Mouse (Mus musculus) olfactory bulb, adult 2 months (tissue): ENCODE measurements around the gene Rpl27. TPM values are rescaled to one million over a fixed set of nuclear protein-coding genes. Genes with fewer than 3 reads are reported as not detected.

ENCODE experiments used
- H3K27ac ChIP-seq: fragments of 200-500 bp; 2 replicates; pipeline ENCODE4 v1.5.1; 2012; ENCODE audit warnings: low read depth, low read length; ENCODE audit not compliant: insufficient read depth
- H3K4me1 ChIP-seq: fragments of 200-500 bp; 2 replicates; pipeline ENCODE4 v1.6.1; 2012; ENCODE audit warnings: low read length; ENCODE audit not compliant: control insufficient read depth, insufficient read depth
- H3K4me3 ChIP-seq: fragments of 200-500 bp; 2 replicates; pipeline ENCODE4 v1.5.1; 2012; ENCODE audit warnings: mild to moderate bottlenecking, low read depth, low read length, moderate library complexity; ENCODE audit not compliant: insufficient read depth
- CTCF ChIP-seq: fragments of 200-500 bp; IDR thresholded peaks from 2 replicates; pipeline ENCODE4 v1.5.1; 2012; ENCODE audit warnings: low read depth, mild to moderate bottlenecking, low read length, moderate library complexity; ENCODE audit not compliant: insufficient read depth
- POLR2A ChIP-seq: fragments of 200-500 bp; IDR thresholded peaks from 2 replicates; pipeline ENCODE4 v1.6.1; 2012; ENCODE audit warnings: mild to moderate bottlenecking, low read depth, low read length, moderate library complexity; ENCODE audit not compliant: insufficient read depth
- WGBS: fragments of 180-500 bp; shearing (Covaris S2); methylation state at CpG from one replicate; pipeline ENCODE4 v1.1.7; 2018; 5-methylcytosine and 5-hydroxymethylcytosine counted together
- polyA plus RNA-seq: library from polyadenylated mRNA; stranded (reverse); fragments of >200 nt; gene quantifications from 2 replicates; pipeline ENCODE4 v1.2.4, GENCODE M21; 2012; ENCODE audit warnings: low replicate concordance; ENCODE audit not compliant: missing spikeins, insufficient read depth, insufficient read length

Rpl27 gene
- polyA plus RNA-seq, 1 experiment = not detected

DNA sequence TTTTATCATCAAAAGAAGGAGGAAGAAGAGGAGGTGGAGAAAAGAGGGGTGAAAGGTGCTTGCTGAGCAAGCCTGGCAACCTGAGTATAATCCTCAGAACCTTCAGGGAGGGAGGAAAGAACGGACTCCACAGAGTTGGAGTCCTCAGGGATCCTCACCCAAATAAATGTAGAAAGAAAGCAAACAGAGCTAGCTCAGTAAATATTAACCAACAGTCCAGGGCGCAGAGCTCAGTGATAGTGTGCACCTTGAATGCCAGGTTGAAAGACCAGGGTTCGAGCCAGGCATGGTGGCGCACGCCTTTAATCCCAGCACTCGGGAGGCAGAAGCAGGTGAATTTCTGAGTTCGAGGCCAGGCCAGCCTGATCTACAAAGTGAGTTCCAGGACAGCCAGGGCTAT lies 13.5 kb downstream of the Rpl27 start:
- Histone ChIP-seq H3K4me1 (0 out of 2 replicates have a peak, but pooled peaks cover 3% of the 10 kb centered on the region), H3K4me3 (no peak overlapping the region), H3K27ac (no peak overlapping the region)
- TF ChIP-seq POLR2A (no peak), CTCF (no peak)
- 94% methylated on average over 7 of the region's 7 CpGs for WGBS

DNA sequence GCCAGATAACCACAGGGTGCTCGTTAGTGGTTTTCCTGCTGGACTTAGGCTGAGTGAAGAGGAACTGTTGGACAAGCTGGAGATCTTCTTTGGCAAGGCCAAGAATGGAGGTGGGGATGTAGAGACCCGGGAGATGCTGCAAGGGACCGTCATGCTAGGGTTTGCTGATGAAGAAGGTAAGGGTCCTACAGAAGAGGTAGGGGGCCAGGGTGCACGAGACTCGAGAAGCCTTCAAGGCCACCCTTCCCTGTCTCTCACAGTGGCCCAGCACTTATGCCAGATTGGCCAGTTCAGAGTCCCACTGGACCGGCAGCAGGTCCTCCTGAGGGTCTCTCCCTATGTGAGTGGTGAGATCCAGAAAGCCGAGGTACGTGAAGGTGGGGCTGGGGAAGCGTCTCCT lies 15.5 kb downstream of the Rpl27 start:
- TF ChIP-seq POLR2A (no peak), CTCF (no peak)
- peaks cover 9% of the 10 kb centered on the region; the same call in 1 of the 2 replicates for H3K4me1 ChIP-seq
- no peak overlapping the region for H3K4me3 ChIP-seq
- no peak overlapping the region for H3K27ac ChIP-seq
- WGBS = 90% methylated on average over 9 of the region's 9 CpGs

DNA sequence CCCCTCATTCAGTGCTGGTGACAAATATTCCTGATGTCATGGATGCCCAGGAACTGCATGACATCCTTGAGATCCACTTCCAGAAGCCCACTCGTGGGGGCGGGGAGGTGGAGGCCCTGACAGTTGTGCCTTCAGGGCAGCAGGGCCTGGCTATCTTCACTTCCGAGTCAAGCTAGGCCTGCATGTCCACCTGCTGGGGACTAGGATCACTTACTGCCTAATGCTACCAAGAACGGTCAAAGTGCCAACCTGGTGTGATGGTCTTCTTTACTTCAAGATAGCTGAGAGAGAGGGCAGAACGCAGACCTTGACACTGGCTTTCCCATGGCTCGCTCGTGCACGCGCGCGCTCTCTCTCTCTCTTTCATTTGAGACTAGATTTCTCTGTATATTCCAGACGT lies 16.1 kb downstream of the Rpl27 start:
- 87% methylated on average over 12 of the region's 12 CpGs for WGBS
- peaks cover 14% of the 10 kb centered on the region for H3K4me1 ChIP-seq
- no peak for TF ChIP-seq POLR2A
- no peak for TF ChIP-seq CTCF

GRCm38 (mm10) chr11:101459716-101460115 lies 17.6 kb downstream of the Rpl27 start:
- no peak overlapping the region for H3K4me3 ChIP-seq
- H3K27ac ChIP-seq = no peak overlapping the region
- WGBS = 47% methylated on average over 6 of the region's 6 CpGs
- H3K4me1 ChIP-seq = peaks cover 21% of the 10 kb centered on the region
- no peak for TF ChIP-seq CTCF
- no peak for TF ChIP-seq POLR2A

More for the DNA sequence above, 16.1 kb downstream of the Rpl27 start:
- Histone ChIP-seq H3K27ac (no peak overlapping the region), H3K4me3 (no peak overlapping the region)

DNA sequence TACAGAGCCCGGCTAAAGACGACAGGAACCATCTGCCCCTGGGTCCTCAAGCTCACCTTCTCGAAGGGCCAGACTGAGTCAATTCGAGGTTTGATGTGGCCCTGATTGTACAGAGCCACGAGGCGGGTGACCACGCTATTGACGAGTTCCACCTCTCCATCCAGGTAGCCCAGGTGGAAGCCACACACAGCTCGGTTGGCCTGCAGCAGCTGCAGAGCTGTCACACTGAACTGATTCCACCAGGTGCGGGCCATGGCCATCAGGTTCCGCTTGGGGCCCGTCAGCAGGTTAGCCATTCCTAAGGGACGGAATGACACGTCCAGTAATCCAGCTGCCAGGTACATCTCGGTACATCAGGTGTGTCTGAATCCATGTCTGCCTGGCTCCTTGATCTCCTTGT lies 18.2 kb downstream of the Rpl27 start:
- WGBS = 92% methylated on average over 15 of the region's 15 CpGs
- Histone ChIP-seq H3K4me3 (no peak overlapping the region), H3K27ac (no peak overlapping the region), H3K4me1 (peaks cover 26% of the 10 kb centered on the region)
- TF ChIP-seq CTCF = no peak
- TF ChIP-seq POLR2A = no peak

GRCm38 (mm10) chr11:101462141-101462540 lies 20.0 kb downstream of the Rpl27 start:
- WGBS = 75% methylated on average over 14 of the region's 14 CpGs
- Histone ChIP-seq H3K4me3 (no peak overlapping the region), H3K27ac (no peak overlapping the region), H3K4me1 (peaks cover 31% of the 10 kb centered on the region)
- TF ChIP-seq POLR2A (no peak), CTCF (no peak)

- Histone ChIP-seq H3K4me1 (peaks cover 31% of the 10 kb centered on the region), H3K4me3 (no peak overlapping the region), H3K27ac (no peak overlapping the region)
- TF ChIP-seq CTCF = no peak
- no peak for TF ChIP-seq POLR2A
- 49% methylated on average over 13 of the region's 13 CpGs for WGBS
Measured at GRCm38 (mm10) chr11:101462583-101463440, 20.7 kb downstream of the Rpl27 start.

DNA sequence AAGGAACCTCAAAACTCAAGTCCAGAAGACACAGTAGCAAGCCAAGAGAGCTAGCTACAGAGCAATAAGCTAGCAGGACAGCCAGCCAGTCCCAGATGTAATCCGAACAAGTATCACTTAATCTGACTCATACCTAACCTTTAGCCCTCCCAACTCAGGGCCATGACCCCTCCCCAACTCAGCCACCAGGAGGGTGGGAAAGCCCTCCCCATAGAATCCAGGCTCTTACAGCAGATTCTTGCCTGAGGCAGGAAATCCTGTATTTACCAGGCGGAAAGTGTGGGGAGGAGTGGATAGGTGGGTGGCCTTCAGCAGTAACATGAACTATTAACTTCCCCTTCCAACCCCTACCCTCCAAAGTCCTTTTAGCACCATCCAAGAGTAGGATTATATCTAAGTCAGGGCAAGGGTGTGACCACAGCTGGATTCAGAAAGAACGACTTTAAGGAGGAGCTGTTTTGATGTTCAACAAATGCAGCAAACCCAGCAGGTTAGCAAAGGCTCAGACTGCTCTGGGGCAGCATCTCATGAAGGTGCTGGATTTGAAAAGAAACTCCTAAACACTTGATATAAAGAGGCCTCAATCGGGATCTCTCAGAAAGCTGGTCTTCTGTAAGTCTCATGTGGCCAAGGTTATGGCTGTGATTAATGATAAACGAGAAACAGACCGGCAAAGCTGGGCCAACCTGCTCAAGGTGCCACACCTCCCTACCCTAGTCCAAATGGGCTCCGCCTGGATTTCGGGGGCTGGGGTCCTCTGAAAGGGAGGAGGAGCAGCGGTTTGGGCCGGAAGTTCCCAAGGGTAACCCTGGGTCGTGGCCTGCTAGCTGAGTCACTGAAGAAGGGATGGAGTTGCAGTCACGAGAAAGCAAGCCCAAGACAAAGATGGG lies 22.4 kb downstream of the Rpl27 start, which contains the start of gene Rnd2:
TSS of gene Rnd2 (plus strand) at position 789 of the 890 bp plus-strand sequence.
- Histone ChIP-seq H3K4me3 (peak within 1 kb of the TSS; percentile 99), H3K27ac (peak within 1 kb of the TSS; percentile 65), H3K4me1 (peaks cover 34% of the 10 kb centered on the region)
- TF ChIP-seq CTCF = no peak
- 0 out of 2 replicates have a peak, but pooled peaks have one; percentile 9 for TF ChIP-seq POLR2A
- WGBS = 19% methylated on average over 12 of the region's 12 CpGs
